Mouse (Mus musculus) bone marrow, adult 2 months (tissue): ENCODE data around the gene Eva1b. TPM values are rescaled to one million over a fixed set of nuclear protein-coding genes. Genes with fewer than 3 reads are reported as not detected.

ENCODE experiments used
- H3K27ac ChIP-seq: fragments of 200-500 bp; 2 replicates; pipeline ENCODE4 v1.5.1; 2012; ENCODE audit warnings: low read depth, mild to moderate bottlenecking, control low read depth, inconsistent platforms, low read length; ENCODE audit not compliant: control insufficient read depth, poor library complexity, insufficient read depth
- H3K4me1 ChIP-seq: fragments of 200-500 bp; 2 replicates; pipeline ENCODE4 v1.6.1; 2011; ENCODE audit warnings: low read length; ENCODE audit not compliant: control insufficient read depth, insufficient read depth
- H3K4me3 ChIP-seq: fragments of 200-500 bp; replicated peaks from 2 replicates; pipeline ENCODE3; 2011; ENCODE audit warnings: mild to moderate bottlenecking, low read depth, low read length, control low read depth; ENCODE audit not compliant: control insufficient read depth
- CTCF ChIP-seq: fragments of 200-500 bp; IDR thresholded peaks from 2 replicates; pipeline ENCODE4 v1.5.1; 2011; ENCODE audit warnings: low read length, control low read depth; ENCODE audit not compliant: control insufficient read depth, insufficient read depth
- POLR2A ChIP-seq: fragments of 200-500 bp; IDR thresholded peaks from 2 replicates; pipeline ENCODE4 v1.6.1; 2011; ENCODE audit warnings: low read depth, mild to moderate bottlenecking, control low read depth, low read length, borderline replicate concordance; ENCODE audit not compliant: control insufficient read depth
- WGBS: fragments of 180-500 bp; shearing (Covaris S2); methylation state at CpG from one replicate; pipeline ENCODE4 v1.1.7; 2018; 5-methylcytosine and 5-hydroxymethylcytosine counted together
- polyA plus RNA-seq: library from polyadenylated mRNA; stranded (reverse); fragments of >200 nt; gene quantifications from 2 replicates; pipeline ENCODE4 v1.2.4, GENCODE M21; 2011; ENCODE audit warnings: low replicate concordance; ENCODE audit not compliant: missing spikeins, insufficient read depth, insufficient read length

Gene Eva1b
- polyA plus RNA-seq, 1 experiment, result 7.1 TPM

GRCm38 (mm10) chr4:126148161-126148961 is 817 bp downstream of the Eva1b start:
- Histone ChIP-seq H3K4me1 (0 out of 2 replicates have a peak, but pooled peaks cover 2% of the 10 kb centered on the region), H3K27ac (peak overlapping the region; percentile 20; the same call in 1 of the 2 replicates), H3K4me3 (peak overlapping the region; percentile 65)
- TF ChIP-seq CTCF (no peak), POLR2A (no peak; the same call in 1 of the 2 replicates)
- WGBS, result 2% methylated on average over 67 of the region's 67 CpGs

DNA sequence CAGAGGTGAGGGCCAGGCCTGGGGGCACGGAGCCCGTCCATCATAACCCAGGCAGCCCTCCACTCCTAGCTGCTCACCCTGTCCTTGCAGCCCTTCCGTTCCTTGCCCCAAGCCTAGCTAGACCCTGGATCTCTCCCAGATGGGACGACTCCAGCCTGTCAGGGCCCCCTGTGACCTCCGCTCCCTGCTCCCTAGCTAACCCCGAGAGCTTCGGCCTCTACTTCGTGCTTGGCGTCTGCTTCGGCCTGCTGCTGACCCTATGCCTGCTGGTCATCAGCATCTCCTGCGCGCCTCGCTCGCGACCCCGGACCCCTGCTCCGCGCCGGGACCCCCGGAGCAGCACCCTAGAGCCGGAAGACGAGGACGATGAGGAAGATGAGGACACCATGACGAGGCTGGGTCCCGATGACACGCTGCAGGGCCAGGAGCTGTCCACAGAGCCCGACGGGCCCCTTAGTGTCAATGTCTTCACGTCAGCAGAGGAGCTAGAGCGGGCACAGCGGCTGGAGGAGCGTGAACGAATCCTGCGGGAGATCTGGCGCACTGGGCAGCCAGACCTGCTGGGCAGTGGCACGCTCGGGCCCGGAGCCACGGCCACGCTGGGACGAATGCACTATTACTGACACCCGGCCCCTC is 1.6 kb downstream of the Eva1b start:
- peak overlapping the region; percentile 65 for H3K4me3 ChIP-seq
- no peak overlapping the region for H3K27ac ChIP-seq
- H3K4me1 ChIP-seq, result 0 out of 2 replicates have a peak, but pooled peaks cover 2% of the 10 kb centered on the region
- TF ChIP-seq POLR2A (no peak), CTCF (no peak)
- 71% methylated on average over 42 of the region's 42 CpGs for WGBS

DNA sequence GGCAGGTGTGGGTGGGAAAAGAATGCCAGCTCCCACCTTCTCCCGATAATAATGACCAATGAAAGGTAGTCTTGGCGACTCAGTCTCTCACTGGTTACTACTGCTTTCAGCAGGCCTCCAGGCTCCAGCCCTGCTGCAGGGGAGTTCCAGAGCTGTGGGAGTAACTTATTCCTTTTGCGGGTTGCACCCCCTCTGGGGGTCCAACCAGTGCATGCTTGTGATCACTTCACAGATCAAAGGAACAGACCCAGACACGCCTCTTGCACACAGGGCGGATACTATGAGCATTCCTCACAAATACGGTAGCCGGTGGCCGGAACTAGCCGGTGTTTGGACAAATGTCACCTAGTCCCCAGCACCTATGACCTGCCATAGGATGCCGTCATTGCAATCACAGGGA is 2.3 kb downstream of the Eva1b start:
- TF ChIP-seq CTCF (no peak), POLR2A (no peak)
- Histone ChIP-seq H3K27ac (no peak overlapping the region), H3K4me3 (no peak overlapping the region), H3K4me1 (0 out of 2 replicates have a peak, but pooled peaks cover 2% of the 10 kb centered on the region)
- WGBS, result 90% methylated on average over 10 of the region's 10 CpGs

GRCm38 (mm10) chr4:126150297-126150948 is 2.9 kb downstream of the Eva1b start:
- H3K27ac ChIP-seq, result no peak overlapping the region
- WGBS, result 78% methylated on average over 16 of the region's 16 CpGs

DNA sequence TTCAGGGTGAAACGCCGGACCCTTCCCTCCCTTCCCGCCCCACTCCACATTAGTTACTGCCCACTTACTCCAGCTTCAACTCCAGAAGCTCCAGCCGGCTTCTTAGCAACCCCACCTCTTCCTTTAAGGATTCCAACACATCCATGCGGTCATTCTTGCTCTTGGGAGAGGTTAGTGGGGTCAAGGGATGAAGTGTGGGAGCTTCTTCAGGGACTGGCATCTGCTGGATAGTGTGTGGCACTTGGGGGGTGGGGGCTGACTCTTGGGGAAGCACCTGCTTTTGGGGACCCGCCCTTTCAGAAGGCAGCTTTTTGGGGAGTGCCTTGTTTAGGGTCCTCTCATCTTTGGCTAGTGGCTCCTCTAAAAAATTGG is 3.4 kb downstream of the Eva1b start:
- TF ChIP-seq CTCF, result no peak
- TF ChIP-seq POLR2A, result no peak
- no peak overlapping the region for H3K4me3 ChIP-seq
- 83% methylated on average over 6 of the region's 6 CpGs for WGBS
- H3K27ac ChIP-seq, result no peak overlapping the region
- 0 out of 2 replicates have a peak, but pooled peaks cover 2% of the 10 kb centered on the region for H3K4me1 ChIP-seq

More at GRCm38 (mm10) chr4:126150297-126150948, 2.9 kb downstream of the Eva1b start:
- TF ChIP-seq POLR2A, result no peak
- TF ChIP-seq CTCF, result no peak
- 0 out of 2 replicates have a peak, but pooled peaks cover 2% of the 10 kb centered on the region for H3K4me1 ChIP-seq
- no peak overlapping the region for H3K4me3 ChIP-seq

GRCm38 (mm10) chr4:126151701-126152440 is 4.3 kb downstream of the Eva1b start:
- H3K27ac ChIP-seq, result no peak overlapping the region
- TF ChIP-seq CTCF (no peak), POLR2A (no peak)
- H3K4me3 ChIP-seq, result no peak overlapping the region
- H3K4me1 ChIP-seq, result 0 out of 2 replicates have a peak, but pooled peaks cover 2% of the 10 kb centered on the region
- WGBS, result 85% methylated on average over 16 of the region's 16 CpGs

DNA sequence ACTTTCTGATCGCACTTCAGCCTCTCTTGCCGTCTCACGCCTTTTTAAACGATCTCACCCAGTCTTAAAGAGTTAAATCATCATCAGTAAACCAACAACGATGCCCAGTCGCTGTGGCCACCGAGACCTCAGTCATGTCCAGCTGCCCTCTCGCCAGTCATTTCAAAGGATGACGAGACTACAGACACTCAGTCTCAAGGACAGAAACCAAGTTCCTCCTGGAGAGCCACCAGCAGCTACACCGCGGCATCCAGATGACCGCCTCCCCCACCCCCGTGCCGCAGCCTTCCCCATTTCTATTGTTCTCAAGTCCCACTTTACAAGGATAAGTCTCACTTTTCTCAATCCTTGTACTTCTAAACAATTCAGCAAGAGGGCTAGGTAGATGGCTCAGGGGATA is 5.3 kb downstream of the Eva1b start:
- H3K4me3 ChIP-seq, result no peak overlapping the region
- no peak overlapping the region for H3K27ac ChIP-seq
- TF ChIP-seq CTCF (no peak), POLR2A (no peak)
- 0 out of 2 replicates have a peak, but pooled peaks cover 2% of the 10 kb centered on the region for H3K4me1 ChIP-seq
- 79% methylated on average over 14 of the region's 14 CpGs for WGBS
